Mouse (Mus musculus) B cell, adult 62 days (primary cell): ENCODE results near the gene Zfp36. TPM values are rescaled to one million over a fixed set of nuclear protein-coding genes. Genes with fewer than 3 reads are reported as not detected.

Source experiments
- total RNA-seq: library from RNA; stranded (reverse); gene quantifications from 4 replicates; pipeline ENCODE4 v1.2.4, GENCODE M21; 2023

Zfp36 gene
- 804 to 1,027 TPM (median 895 TPM) in 4 replicates for total RNA-seq

DNA sequence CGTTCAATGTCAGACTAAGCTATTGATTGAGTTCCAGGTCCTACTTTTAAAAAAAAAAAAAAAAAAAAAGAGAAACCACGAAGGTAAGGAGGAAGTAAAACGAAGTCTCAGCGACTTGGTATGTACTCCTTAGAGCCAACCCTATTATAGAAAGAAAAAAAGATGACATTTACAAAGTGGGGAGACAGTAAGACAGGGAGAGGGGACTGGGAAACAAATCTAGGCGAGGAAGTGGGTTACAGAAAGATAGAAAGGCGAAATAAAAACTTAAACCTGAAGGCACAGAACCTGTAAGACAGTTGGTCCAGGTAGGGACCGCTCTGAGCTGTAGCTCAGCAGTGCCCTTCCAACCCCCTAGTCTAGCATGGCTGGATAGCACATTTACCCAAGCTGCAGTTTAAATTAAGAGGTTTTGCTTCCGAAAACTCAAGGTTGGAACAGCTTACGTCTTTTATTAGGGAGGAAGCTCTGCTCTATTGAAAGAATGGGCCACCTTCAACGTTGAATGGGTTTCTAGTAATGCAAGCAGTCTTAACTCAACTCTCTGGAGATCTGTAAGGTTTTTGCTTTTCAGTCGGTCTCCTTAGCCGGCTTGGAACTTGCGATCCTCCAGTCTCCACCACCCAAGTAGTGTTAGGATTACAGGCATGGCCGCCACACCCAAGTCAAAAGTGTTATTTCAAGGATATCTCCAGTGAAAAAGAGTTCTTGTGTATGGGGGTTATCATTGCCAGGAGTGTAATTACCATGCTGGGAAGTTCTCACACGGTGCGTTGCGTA, at the start of gene Zfp36:
TSS of gene Zfp36 (minus strand) at position 17 of the 780 bp plus-strand sequence.

DNA sequence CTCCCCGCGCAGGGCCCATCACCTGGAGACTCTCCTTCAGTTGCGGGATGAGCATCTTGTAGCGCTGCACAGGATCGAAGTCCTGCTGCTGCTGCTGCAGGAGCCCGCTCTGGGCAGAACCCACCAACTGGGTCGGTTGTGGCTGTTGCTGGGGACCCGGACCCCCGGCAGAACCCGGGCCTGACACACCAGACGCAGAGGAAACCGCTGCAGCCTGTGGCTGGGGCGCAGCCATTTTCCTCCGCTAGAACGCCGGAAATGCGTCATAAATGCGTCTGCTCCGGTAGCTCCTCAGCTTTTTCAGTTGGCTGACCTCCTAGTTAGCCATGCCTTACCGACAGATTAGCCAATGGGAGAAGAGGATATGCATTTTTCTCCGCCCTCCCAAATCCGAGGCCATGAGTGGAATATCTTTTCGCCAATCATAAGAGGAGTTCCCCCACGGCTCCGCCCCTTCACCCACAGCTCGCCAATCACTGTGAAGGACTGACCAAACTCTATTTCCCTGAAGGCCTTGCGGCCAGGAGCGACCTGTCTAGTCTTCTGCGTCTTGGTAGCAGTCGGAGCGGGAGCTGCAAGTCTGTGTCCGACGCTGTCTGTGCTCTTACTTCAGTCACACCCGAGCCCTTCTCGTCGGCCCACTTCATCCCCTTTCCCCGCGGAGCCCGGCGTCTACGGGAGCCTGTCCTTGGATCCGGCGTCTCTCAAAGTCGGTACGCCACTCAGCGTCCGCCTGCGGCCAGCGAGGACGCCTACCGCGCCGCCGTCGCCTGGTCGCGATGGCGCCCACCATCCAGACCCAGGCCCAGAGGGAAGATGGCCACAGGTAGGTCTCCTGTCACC, 12.6 kb upstream of the Zfp36 start, which contains the start of the genes Med29 and Paf1:
TSS of gene Med29 (minus strand) at position 280 of the 843 bp plus-strand sequence.
TSS of gene Paf1 (plus strand) at position 523 of the 843 bp plus-strand sequence.

DNA sequence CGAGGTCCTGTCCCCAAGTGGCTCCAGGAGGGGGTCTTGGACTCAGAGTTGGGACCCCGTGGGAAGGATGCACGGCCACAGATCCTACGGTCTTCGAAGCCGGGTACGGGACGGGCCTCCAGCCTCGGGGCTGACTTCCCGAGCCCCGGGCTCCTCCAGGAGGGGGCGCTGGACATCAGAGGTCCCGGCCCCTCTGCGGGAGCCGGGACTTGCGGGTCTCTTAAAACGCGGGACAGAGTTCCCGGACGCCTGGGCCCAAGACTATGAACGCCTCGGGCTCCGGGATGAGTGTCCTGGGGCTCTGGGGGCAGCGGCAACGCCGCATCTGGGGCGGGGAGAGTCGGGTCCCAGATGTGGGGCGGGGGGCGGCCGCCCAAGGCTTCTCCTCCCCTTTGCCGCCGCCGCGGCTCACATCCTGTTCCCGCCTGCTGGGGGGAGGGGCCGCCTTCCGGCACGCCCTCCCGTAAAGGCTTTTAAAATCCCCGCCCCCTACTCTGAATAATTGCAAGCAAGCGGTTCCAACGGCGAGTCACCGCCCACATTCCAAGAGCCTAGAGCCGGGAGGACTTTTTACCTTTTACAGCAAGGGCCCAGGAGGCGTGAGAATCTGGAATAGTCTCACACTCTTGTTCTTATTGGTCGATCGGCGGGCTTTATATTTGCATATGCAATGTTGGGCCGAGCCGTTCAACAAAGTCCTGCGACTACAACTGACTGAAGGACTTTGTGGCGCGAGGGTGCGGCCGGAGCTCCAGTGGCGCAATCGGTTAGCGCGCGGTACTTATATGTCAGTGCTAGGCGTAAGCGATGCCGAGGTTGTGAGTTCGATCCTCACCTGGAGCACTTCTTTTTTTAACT, 7.6 kb downstream of the Zfp36 start, which contains the start of gene Plekhg2:
TSS of gene Plekhg2 (minus strand) at position 349 of the 858 bp plus-strand sequence.

DNA sequence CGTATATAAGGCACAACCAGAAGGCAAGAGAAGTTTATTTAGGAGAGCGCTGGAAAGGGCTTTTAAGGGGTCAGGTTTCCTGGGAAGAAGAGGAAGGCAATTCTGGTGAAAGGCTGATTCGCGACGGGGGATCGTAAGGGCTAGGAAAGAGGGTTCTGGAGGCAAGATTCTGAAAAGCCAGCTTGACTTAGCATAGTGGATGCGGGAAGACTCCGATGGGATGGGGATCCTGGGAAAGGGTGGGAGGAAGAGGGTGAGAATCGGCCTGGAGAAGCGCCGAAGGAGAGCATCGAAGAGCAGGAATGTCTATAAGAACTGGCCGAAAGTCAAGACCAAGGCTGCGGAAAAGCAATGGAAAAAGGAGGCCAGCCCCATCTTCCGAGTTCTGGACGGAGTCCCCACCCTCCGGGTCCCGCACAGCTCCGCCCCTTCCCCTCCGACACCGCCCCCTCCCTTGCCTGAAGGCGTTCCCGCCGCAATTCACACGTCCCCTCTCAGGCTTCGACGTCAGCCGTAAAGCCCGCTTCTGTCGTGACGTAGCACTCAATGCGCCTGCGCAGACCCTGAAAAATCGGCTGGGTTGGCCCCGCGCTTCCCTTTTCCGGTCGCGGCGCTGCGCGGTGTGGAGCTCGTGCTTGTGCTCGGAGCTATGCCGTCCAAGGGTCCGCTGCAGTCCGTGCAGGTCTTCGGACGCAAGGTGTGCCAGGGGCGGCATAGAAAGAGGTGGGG, 29.7 kb downstream of the Zfp36 start, which contains the start of gene Rps16:
TSS of gene Rps16 (plus strand) at position 498 of the 729 bp plus-strand sequence.

DNA sequence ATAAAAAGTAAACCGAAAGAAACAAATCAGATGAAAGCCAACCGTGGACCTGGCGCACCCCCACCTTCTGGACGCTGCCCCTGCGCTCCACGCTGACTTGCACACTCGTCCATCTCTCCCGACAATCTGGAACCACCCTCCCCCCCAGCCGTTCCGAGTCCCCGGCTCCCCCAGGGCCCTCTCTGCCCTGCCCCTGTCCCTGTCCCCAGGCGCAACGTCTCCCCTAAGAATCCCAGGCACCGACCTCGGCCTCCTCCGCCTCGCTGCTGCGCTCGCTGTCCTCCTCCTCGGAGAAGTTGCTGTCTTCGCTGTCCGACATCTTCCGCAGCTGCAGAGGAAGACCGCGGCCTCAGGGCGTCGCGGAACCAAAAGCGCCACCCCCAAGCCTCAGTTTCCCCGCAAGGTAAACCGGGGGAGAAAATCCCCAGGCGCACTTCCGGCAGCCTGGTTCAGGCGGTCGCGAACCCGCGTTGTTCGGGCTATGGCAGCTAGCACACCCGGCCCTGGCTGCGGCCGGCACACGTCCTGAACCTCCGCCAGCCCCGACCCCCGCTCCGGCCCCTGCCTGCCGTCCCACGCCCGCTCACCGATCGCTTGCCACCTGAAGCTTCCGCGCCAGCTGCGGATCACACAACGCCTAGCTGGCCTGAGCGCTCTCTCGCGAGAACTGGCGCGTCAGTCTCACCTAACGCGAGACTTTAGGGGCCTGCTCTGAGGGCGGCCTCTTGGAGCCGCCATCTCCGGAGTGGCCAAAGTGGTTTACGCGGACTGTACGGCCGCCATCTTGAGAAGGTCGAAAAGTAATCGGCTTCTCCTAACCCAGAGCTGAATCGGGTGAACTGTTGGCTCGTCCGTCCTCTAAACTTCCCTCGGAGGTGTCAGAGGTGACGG, 41.7 kb downstream of the Zfp36 start, which contains the start of gene Supt5:
TSS of gene Supt5 (minus strand) at position 639 of the 891 bp plus-strand sequence.

Other genes starting within 250 kb of the Zfp36 start
- 213 to 229 TPM (median 221 TPM) in 4 replicates for gene Fbl, start 210.5 kb downstream of the Zfp36 start, total RNA-seq
- 19.6 to 26.1 TPM (median 20.6 TPM) in 4 replicates for gene Dyrk1b, start 200.8 kb downstream of the Zfp36 start, total RNA-seq
- 1.1 to 1.8 TPM (median 1.3 TPM) in 4 replicates for gene Eid2, start 112.4 kb downstream of the Zfp36 start, total RNA-seq
- 2.8 to 3.8 TPM (median 3.1 TPM) in 4 replicates for gene Eid2b, start 102.5 kb downstream of the Zfp36 start, total RNA-seq
- not detected in 4 replicates for gene Selenov, start 89.1 kb downstream of the Zfp36 start, total RNA-seq
- gene Dll3, start 78.0 kb downstream of the Zfp36 start, total RNA-seq, result 0.45 to 0.73 TPM in 2 of 4 replicates, not detected in the others
- gene Timm50, start 68.2 kb downstream of the Zfp36 start, total RNA-seq, result 35.7 to 50.0 TPM (median 41.5 TPM) in 4 replicates
- 158 to 180 TPM (median 162 TPM) in 4 replicates for gene Supt5, start 41.5 kb downstream of the Zfp36 start, total RNA-seq
- 2,978 to 3,247 TPM (median 3,204 TPM) in 4 replicates for gene Rps16, start 29.6 kb downstream of the Zfp36 start, total RNA-seq
- gene Plekhg2, start 7.7 kb downstream of the Zfp36 start, total RNA-seq, result 130 to 143 TPM (median 135 TPM) in 4 replicates
- 13.9 to 18.0 TPM (median 15.8 TPM) in 4 replicates for gene Med29, start 12.5 kb upstream of the Zfp36 start, total RNA-seq
- gene Paf1, start 12.7 kb upstream of the Zfp36 start, total RNA-seq, result 156 to 175 TPM (median 161 TPM) in 4 replicates
- 222 to 256 TPM (median 254 TPM) in 4 replicates for gene Gmfg, start 57.2 kb upstream of the Zfp36 start, total RNA-seq
- 0.95 to 1.3 TPM (median 1.3 TPM) in 4 replicates for gene Lrfn1, start 71.7 kb upstream of the Zfp36 start, total RNA-seq
- not detected in 4 replicates for gene Ifnl2, start 130.2 kb upstream of the Zfp36 start, total RNA-seq
- gene Ifnl3, start 142.6 kb upstream of the Zfp36 start, total RNA-seq, result not detected in 4 replicates
- gene Sycn, start 160.6 kb upstream of the Zfp36 start, total RNA-seq, result not detected in 4 replicates
- not detected in 4 replicates for gene Nccrp1, start 167.0 kb upstream of the Zfp36 start, total RNA-seq
- 48.1 to 61.6 TPM (median 56.1 TPM) in 4 replicates for gene Samd4b, start 217.9 kb upstream of the Zfp36 start, total RNA-seq
- 11.4 to 15.2 TPM (median 14.0 TPM) in 4 replicates for gene Pak4, start 217.9 kb upstream of the Zfp36 start, total RNA-seq